ENCODE assay signal across 8 mouse cellular contexts in genomic region chr17:46628791-46629684, GRCm38 (mm10). TPM values are rescaled to one million over a fixed set of nuclear protein-coding genes. Genes with fewer than 3 reads are reported as not detected.
A peak's percentile ranks its signal among the peaks of the same experiment; 100 is the strongest.
DNase-seq lines count a peak whose midpoint lies in the region; ATAC-seq and TF ChIP-seq lines count a peak whose summit lies in the region.

Ptk7 (minus strand) TSS chr17:46629504.

- WGBS in kidney, postnatal 0 days = under 1% methylated on average over 81 of the region's 90 CpGs
- under 1% methylated on average over 80 of the region's 90 CpGs for WGBS in lung, embryonic 14.5 days

- peaks cover 33% of the 10 kb centered on the region for H3K4me1 ChIP-seq in kidney, postnatal 0 days (replicated peaks; ENCODE audit: insufficient read depth, low read length)
- H3K4me1 ChIP-seq in lung, embryonic 14.5 days (ENCODE audit: insufficient read depth) = peaks cover 43% of the 10 kb centered on the region

- no peak for TF ChIP-seq CTCF in kidney, postnatal 0 days (IDR thresholded peaks at IDR 0.05; ENCODE audit: low read depth)
- TF ChIP-seq CTCF in lung, embryonic 14.5 days (IDR thresholded peaks at IDR 0.05; ENCODE audit: low read depth) = no peak

- H3K4me2 ChIP-seq in kidney, postnatal 0 days (ENCODE audit: low read length) = peak within 1 kb of the TSS; percentile 80
- peak within 1 kb of the TSS; percentile 86 for H3K4me2 ChIP-seq in lung, embryonic 14.5 days

- peak; percentile 61 to 67 for DNase-seq in layer of hippocampus, postnatal 25 days (ENCODE audit: extremely low spot score in 1 of 2, low spot score in 1 of 2)
- DNase-seq in layer of hippocampus, adult 9-11 months = no peak
- DNase-seq in cerebellum, postnatal 25 days = peak; percentile 73 to 81
- DNase-seq in gastrocnemius, postnatal 4 days (ENCODE audit: low spot score in 2 of 2) = peak; percentile 79 to 86
- peak; percentile 94 for DNase-seq in kidney, postnatal 0 days (ENCODE audit: low spot score)
- DNase-seq in lung, embryonic 14.5 days = peak; percentile 94
- peak; percentile 75 for DNase-seq in ovary, adult 18-20 months (ENCODE audit: low spot score)
- peak; percentile 53 for DNase-seq in urinary bladder, adult 2 months (ENCODE audit: low spot score)

- peak within 1 kb of the TSS; percentile 95 for H3K9ac ChIP-seq in kidney, postnatal 0 days (ENCODE audit: low read depth, low read length)
- H3K9ac ChIP-seq in lung, embryonic 14.5 days = peak within 1 kb of the TSS; percentile 99

- H3K9me3 ChIP-seq in kidney, postnatal 0 days (replicated peaks; ENCODE audit: low read length) = no peaks in the 10 kb centered on the region
- H3K9me3 ChIP-seq in lung, embryonic 14.5 days (ENCODE audit: low read depth, low read length) = no peaks in the 10 kb centered on the region

- peak within 1 kb of the TSS; percentile 91 for H3K4me3 ChIP-seq in kidney, postnatal 0 days (replicated peaks; ENCODE audit: low read depth, low read length)
- peak within 1 kb of the TSS; percentile 96 for H3K4me3 ChIP-seq in lung, embryonic 14.5 days (ENCODE audit: low read depth, low read length)

- peak within 1 kb of the TSS; percentile 97 for H3K27ac ChIP-seq in kidney, postnatal 0 days
- H3K27ac ChIP-seq in lung, embryonic 14.5 days (ENCODE audit: low read depth) = peak within 1 kb of the TSS; percentile 99

- no peaks in the 10 kb centered on the region for H3K27me3 ChIP-seq in kidney, postnatal 0 days (ENCODE audit: insufficient read depth, low read length)
- H3K27me3 ChIP-seq in lung, embryonic 14.5 days (ENCODE audit: insufficient read depth, low read length) = no peaks in the 10 kb centered on the region

- H3K36me3 ChIP-seq in kidney, postnatal 0 days (ENCODE audit: insufficient read depth, low read length) = 0 out of 2 replicates have a peak, but pooled peaks cover 9% of the 10 kb centered on the region
- H3K36me3 ChIP-seq in lung, embryonic 14.5 days (ENCODE audit: insufficient read depth) = peaks cover 4% of the 10 kb centered on the region; the same call in 1 of the 2 replicates

- ATAC-seq in kidney, postnatal 0 days (replicated peaks; ENCODE audit: low FRiP score, low read depth) = peak; percentile 48
- peak; percentile 67 for ATAC-seq in lung, embryonic 14.5 days (ENCODE audit: insufficient read depth)

RNA-seq across cellular contexts. Expression of gene Ptk7, which starts in this region (rescaled TPM):
- 1 to 10 TPM; 8.9 to 9.4 TPM for total RNA-seq in layer of hippocampus, postnatal 25 days (2021)
- total RNA-seq in gastrocnemius, postnatal 4 days (2021) = 10 to 100 TPM; 46.2 to 50.0 TPM
- 94.0 and 103 TPM in 2 replicates for polyA plus RNA-seq in kidney, postnatal 0 days (2015; fragmentation: Nextera tagmentation; extraction: Ambion mirVana)
- 79.5 and 99.3 TPM in 2 replicates for polyA plus RNA-seq in lung, embryonic 14.5 days (2014; fragmentation: Nextera tagmentation; extraction: Ambion mirVana)
- 14.9 and 21.1 TPM in 2 replicates for polyA plus RNA-seq in urinary bladder, adult 2 months (2012; rRNA removed)

Comparison
In these comparisons a context has a peak if more than half of its experiments do, and no peak if none do; other contexts are left out.
1. RNA of gene Ptk7 (total RNA-seq): 46.2 to 50.0 TPM in gastrocnemius, postnatal 4 days; 8.9 to 9.4 TPM in layer of hippocampus, postnatal 25 days; every median in the first group is over 4 times any median in the second.